Mouse (Mus musculus): ENCODE measurements at regions not wholly inside any gene's neighbourhood (a gene's known extent, or its start where the extent isn't known, plus 50 kb on each side); places are given as distances from the start of the nearest gene placed in this dataset.

DNA sequence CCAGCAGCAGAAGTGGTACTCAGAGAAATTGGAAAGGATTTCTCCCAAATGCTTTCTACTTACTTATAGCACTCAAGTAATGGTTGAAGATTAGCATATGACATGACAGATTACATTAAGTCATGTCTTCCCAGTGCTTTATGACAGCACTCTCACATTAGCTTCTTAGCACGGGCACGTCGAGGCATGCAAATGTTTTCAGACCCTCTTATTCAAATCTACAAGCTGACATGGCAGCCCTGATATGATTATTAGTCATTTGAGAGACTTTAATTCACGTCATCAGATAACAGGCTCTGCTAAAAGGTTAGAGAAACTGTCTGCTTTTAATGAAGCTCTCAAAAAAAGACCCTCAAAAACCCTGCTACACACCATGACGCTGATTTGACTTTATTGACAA lies 590.1 kb downstream of the Lmo4 start:
- intact Hi-C loops (cut with DNase I) = no loop called here
- DNase-seq = no peak

DNA sequence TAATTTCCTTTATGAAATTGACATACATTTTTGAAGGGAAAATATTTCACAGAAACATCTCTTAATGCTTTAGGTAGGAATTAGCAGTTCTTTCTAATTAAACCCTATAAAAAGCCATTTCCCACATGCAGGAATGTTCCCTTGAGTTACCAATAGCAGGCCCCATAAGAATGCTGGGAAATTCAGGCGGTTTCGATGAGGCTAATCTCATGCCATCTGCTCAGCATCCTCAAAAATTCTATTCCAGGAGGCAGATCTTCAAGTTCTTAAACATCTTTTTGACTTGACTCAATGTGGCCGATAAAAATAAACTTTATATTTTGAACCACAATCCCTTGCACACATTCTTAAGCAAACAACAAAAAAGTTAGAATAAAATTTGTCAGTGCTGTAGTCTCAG lies 591.0 kb downstream of the Lmo4 start:
- intact Hi-C loops (cut with DNase I) = no loop called here
- DNase-seq = no peak

DNA sequence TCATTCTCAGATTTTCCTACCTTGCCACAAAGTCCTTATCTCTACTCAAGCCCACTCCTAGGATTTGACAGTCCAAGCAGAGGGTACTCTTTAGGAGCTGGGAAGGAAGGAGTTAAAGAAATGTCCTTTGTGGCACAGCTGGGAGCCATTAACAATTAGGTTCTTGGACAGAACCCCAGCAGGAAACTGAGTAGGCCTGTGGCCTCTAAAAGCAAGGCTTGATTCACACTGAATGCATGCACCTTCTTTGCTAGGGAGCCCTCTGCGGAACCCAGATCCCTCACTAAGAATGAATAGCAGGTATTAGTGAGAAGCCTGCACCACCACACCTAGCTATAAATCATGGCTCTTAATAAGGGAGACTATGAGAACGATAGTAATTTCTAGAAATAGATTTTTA lies 595.3 kb downstream of the Lmo4 start:
- intact Hi-C loops (cut with DNase I) = no loop called here
- no peak for DNase-seq

DNA sequence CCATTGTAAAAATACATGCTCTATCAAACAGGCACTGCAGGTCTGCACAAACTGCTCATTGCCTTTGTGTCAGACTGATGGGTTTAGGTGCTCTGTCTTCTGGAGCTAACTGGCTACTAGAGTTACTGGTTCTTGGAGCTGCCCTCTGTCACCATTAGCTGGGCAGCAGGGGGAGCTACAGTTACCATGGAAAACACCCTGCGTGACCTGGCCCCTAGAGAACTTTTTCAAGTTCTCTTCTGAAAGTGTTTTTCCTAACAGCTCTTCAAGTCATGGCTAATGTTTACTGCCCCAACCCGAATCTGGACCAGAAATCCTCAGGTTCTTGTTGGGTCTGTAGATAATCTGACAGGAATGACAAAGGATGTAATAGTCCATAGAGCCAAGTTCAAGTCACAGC lies 605.9 kb downstream of the Lmo4 start:
- DNase-seq = peak; percentile 50 to 54
- intact Hi-C loops (cut with DNase I) = loop anchor here (2.0 to 10.0 kb wide), 3 partner anchors 608 to 786 kb away; no protein-coding TSS in a partner anchor

DNA sequence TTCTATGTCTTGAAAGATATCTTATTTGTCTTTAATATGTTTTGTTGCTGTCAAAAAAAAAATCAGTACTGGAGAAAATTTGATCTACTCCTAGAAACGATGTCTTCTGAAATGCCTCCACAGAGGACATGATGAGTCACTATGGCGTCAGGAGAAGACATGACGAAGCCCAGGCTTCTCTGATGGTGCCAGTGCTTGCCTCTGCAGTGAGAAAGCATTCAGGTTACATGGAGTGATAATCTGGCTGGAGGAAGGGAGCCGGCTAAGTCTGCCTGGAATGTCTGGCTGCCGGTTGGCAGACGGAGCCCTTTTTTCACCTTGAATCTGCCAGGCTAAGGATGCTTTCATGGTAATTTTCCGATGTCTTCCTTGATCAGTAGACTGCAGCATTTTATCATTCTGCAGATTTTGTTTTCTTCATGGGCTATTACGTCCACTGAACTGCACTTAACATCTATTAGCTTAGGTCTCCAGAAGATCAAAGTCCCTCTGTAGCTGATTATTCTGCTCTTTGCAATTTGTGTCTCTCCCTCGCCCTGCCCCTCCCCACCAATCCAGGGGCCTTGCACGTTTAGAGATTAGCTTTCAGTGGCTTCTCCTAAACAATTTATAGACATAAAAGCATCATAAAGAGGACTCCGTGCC lies 607.9 kb downstream of the Lmo4 start:
- intact Hi-C loops (cut with DNase I) = loop anchor here (10.0 kb wide), 1 partner anchor 788 kb away; no protein-coding TSS in a partner anchor
- DNase-seq = no peak

DNA sequence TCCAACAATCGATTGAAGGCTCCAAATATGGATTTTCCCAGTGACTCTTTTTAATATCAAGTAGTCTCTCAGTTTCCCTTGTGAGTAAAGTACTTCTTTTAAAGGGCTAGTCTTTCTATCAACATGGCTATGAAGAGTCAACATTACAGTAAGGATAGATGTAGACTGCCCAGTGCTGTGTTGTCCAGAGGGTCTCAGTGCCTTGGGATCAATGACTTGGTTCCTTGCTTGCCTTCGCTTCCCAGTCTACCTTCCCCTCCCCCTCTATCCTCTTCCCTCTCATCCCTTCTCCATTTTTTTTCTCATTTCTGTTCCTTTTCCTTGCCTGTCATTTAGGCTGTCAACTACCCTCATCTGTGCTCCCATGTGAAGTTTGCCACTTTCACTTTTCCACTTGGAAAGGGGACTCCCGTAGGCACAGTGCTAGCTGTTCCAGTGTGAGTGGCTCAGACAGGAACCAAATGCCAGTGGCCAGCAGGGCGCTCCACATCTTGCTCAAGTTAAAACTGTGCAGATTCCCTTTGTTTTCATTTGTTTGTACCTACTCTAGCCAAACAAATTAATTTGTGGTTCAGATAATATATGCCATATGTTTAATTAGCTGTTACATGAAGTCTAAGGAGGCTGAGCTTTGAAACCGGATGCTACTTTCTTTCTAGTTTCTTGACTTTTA lies 608.9 kb downstream of the Lmo4 start:
- no peak for DNase-seq
- intact Hi-C loops (cut with DNase I) = loop anchor here (10.0 kb wide), 1 partner anchor 789 kb away; no protein-coding TSS in a partner anchor

DNA sequence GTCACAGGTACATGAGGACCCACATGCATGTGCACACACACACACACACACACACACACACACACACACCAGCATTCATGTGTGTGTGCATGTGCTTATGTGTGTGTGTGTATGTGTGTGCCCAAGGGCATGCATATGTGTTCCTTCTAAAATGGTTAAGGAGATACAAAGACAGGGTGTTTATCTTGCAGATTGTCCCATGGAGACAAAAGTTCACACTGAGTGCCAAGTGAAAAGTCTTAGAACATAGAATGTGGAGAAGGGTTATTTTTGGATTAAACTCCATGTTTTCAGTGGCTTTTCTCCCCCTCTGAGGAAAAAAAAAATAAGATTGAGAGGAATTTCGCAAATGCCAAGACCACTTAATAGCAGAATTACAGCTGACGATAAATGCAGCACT lies 609.9 kb downstream of the Lmo4 start:
- DNase-seq = no peak
- intact Hi-C loops (cut with DNase I) = loop anchor here (10.0 kb wide), 1 partner anchor 790 kb away; no protein-coding TSS in a partner anchor

DNA sequence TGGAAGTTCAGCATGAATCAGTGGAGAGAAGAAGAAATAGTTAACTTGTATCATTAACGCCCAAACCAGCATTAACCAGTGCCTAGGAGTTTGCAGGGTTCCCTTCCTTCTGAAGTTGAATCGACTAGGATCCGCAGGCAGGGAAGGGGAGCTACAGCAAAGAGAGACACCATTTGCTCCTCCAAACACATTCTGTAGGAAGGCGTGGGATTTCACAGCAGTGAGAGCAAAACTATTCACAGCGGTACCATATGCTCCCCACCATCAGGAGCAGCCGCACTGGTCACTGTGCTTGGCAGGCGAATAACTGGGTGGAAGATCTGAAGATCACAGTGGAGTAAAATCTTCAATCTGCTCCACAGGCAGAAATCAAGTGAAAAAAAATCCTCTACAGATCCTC lies 610.3 kb downstream of the Lmo4 start:
- intact Hi-C loops (cut with DNase I) = loop anchor here (10.0 kb wide), 1 partner anchor 790 kb away; no protein-coding TSS in a partner anchor
- DNase-seq = no peak

DNA sequence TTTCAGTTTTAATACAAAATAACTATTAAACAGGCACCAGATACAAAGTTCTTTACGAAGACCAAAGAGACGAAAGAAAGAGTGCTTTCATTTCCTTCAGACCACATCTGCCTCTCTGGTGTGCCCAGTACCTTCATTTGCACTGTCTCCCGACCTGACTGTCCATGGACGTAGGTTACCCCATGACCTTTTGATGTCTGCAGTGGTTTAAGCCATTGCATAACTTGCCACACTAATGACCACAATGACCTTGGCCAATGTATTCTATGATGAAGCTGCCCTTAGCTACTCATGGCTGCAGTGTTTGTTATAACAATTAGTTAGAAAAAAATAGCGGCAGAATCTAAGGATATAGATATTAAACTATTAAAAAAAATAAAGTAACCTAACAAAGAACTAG lies 618.4 kb downstream of the Lmo4 start:
- intact Hi-C loops (cut with DNase I) = no loop called here
- no peak for DNase-seq

DNA sequence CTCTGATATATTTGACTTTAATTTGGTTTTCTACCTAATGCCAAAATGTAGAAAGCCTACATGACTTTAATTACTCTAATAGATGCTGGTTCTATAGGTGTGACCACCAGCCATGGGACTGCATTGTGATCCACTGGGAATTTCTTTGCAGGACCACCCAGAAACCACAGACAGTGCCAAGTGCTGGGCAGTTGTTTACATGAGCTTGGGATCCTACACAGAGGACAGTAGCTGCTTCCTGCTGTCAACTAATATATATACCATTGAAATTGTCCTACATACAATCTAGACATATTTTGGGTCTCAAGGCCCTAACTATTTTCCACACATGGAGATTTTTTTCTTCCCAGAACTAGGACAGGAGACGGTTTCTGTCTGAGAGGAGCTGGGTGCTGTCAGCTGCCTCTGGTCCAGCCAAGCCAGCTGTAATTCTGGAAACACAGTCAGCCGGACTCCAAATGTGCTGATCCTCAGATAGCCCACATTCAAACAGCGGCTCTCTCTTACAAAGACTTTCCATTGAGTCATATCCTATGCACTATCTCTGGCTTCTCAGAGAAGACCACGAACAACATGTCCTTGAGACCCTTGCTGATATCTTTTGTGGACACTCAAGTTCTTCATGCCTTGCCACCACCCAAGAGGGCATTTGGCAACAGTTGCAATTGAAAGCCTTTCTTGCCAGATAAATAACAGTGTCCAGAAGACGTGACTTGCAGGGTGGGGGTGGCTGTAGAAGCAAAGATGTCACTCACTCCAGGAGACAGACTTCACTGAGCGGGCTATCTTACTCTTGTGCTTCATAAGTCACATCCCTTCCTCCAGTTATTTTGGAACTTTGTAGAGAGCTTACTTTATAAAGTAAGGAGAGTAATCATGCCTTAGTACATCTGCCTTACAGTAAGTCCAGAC lies 620.1 kb downstream of the Lmo4 start:
- DNase-seq = peak; percentile 47 to 66
- intact Hi-C loops (cut with DNase I) = no loop called here

DNA sequence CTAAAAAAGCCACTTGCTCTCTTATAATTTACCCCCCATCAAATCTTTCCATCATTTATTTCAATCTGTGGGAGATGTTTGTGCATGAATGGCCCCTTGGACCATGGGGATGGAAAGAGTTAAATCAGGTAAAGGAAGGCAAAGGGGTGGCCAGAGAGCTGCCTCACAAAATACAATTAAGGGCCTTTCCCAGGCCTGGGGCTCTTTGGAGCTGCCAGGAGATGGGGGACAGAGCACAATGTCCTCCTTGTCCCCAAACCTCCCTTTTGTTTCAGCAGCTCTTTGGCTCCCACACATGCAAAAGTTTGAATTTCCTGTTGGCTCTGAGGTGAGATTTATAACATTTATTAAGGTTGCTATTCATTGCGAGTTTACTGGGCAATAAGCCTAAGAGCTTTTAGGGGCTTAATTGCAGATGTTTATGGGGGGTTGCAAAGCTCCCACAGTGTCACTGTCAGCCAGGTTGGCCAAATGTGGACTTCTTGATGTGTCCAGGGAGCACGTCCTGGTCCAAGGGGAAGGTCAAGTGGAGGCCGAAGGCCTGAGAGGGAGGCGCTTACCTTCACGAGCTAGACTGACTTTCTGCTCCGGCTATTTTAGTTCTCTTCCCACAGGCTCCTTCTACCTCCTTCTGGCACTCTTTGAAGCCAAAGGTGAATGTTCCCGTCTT lies 628.5 kb downstream of the Lmo4 start:
- intact Hi-C loops (cut with DNase I) = no loop called here
- no peak for DNase-seq

DNA sequence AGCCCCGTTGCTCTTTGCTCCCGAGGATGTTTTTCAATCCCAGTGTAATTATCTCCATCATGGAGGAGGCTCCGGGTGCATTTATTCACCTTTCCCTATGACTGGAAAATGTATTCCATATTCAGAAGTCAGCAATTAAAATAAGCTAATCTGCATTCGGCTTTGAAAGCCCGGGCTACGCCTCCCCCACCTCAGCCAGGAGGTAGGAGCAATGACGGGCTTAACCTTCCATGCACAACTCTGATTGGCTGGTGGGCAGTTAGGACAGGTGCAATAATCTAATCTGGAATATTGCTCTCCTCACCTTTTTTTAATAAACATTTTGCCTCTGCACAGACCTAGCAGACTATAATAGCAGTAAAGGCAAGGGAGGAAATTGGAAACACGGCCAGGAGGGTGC lies 629.3 kb downstream of the Lmo4 start:
- no peak for DNase-seq
- intact Hi-C loops (cut with DNase I) = no loop called here

DNA sequence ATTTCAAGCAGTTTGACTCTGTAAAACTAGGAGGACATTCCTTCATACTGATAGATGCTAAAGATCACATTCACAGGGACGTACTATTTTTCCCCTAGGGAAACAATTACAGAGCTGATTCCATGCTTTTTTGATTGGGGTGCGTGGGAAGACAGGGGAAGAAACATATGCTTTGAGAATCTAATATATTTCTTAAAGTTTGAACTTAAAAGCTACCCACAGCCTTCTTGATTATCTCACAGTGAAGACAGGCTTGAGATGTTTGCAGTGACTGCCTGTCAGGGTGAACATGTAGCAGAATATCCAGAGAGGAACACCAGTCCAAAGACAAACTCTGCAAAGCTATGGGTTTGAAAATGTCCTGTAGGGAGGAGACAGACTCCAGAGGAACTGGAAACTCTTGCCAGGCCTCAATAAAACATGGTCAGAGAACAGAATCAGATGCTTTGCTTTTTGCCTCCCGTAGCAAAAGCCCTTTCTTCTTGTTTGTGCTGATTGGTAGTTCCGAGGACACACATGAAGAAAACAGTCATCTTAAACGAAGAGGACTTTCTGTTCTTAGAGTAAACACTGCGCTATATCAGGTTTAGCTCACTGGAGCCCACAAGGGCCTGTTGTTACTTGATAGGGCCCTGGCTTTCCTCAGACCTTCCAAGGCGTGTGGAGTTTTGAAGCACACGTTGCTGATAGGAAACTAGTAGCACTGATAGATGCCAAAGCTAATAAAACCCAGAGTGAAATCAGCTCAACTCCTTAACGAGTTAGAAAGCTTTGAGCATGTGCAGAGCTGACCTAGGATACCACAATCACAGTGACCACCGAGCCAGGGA lies 630.8 kb downstream of the Lmo4 start:
- intact Hi-C loops (cut with DNase I) = no loop called here
- DNase-seq = no peak

DNA sequence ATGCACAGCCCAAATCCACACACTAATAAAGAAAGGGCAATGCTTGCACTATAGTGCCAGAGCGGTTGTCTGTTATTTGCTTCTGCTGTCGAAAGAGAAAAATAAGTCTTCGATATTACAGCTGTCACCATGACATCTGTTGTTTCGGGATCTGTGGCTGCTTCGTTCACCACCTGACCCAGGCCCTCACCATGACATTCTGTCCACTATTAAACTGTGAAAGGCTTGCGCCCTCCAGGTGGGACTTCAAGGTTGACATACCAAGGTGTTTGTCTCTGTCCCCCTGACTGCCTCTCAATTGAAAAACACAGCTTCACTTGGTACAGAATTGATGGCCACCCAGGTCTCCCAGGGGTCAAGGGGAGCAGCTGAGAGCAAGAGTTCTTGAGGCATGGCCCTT lies 635.1 kb downstream of the Lmo4 start:
- intact Hi-C loops (cut with DNase I) = no loop called here
- no peak for DNase-seq

DNA sequence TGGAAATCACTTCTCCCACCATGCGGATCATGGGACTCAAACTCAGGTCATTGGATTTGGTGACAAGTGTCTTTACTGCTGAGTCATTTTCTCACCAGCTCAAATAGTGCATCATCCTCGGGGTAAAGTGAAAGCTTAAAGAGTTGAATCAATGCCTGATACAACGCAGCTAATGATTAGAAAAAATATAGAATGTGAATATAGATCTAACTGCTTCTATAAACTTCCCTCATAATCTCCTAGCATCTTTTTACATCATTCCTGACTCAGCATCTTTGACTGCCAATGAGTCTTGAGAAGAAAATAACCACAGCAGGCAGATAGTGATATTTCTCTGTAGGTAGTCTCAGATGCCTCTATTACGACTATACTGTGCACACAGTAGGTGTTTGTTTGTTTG lies 640.0 kb downstream of the Lmo4 start:
- intact Hi-C loops (cut with DNase I) = no loop called here
- no peak for DNase-seq

DNA sequence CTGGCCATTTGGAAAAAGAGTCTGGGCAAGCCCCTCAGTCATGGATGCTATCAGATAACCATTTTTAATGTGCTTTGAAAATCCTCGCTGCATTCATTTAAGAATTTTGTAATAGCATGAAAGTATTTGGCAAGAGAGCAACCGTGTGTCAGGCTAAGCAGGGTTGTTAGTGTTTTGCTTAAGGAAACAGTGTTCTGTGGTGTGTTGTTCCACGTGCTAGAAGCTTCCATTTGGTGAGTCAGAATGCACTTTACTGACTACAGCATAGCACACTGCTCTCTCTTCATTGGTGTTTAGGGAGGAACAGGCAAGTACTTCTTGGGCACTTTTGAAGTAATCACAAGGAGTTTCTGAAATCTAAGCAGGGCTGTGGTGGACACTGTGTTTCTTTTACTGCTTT lies 661.0 kb upstream of the Pkn2 start:
- DNase-seq = no peak
- intact Hi-C loops (cut with DNase I) = no loop called here

DNA sequence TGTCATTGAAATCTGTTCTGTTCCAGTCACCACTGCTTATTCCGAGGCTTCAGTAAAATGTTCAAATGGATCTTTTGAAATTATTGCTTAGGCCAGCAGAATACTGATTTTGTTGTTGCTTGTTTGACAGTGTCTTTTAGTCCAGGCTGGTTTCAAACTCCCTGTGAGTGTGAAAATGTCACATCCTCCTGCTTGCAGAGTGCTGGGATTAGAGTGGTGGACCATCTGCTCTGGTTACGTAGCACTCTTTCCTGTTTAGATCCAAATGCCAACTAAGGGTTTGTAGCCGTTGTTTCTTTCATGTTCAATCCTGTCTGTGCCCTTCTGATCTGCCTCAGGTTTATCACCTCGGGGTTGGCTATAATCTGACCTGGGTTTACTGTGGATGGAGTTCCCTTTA lies 646.2 kb upstream of the Pkn2 start:
- no peak for DNase-seq
- intact Hi-C loops (cut with DNase I) = no loop called here

DNA sequence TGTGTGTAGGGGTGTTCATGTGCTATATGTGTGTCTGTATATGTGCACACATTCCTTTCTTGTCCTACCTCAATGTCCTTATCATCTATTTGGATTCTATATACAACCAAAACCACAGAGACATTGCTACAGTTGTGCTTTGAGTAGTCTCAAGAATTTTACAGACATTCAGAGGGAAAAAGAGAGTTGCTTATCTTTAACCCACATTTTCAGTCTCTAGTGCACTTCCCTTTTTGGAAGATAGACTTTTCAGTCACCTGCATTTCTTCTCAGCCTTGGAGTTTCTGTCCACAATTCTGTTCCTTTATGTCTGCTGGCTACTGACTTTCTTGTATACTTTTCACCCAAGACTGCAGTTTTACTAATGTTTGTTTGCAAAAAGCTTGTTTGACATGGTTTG lies 645.5 kb upstream of the Pkn2 start:
- intact Hi-C loops (cut with DNase I) = no loop called here

DNA sequence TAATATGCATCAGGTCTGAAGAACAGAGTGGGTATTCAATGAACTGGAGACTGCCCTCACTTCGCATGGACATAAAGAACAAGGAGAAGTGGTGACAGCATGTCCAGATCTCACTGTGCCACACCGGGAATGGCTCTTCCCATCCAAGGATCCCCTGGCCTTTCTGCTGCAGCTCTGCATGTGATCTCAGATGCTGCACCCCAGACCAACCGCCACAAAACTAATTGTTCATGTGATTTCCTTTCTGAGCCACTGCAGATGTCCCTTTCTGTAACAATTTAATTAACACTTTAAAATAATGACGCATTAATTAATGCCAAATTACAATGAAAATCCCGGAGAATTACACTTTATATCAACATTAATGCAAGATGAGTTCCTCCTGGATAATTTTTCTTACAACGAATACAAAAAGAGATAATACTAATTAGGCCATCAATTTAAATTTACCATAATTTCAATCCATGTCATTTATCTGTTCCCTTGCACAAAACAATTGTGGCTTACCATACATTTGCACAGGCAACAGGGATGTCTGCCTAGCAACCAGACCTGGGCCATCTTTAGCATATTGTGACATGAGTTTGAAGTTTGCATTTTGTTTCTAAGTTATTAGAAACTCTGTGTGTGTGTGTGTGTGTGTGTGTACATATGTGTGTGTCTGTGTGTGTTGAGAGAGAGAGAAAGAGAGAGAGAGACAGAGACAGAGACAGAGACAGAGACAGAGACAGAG lies 630.9 kb upstream of the Pkn2 start:
- intact Hi-C loops (cut with DNase I) = no loop called here
- DNase-seq = no peak

More for the DNA sequence above, 645.5 kb upstream of the Pkn2 start:
- no peak for DNase-seq

Data from heart, postnatal 10 days (tissue).